Mouse (Mus musculus): Measurements from ENCODE around the gene Adcy6. TPM values are rescaled to one million over a fixed set of nuclear protein-coding genes. Genes with fewer than 3 reads are reported as not detected.

Adcy6 gene
- total and polyA plus RNA-seq, 3 experiments: 0.06 to 1.5 TPM; not detected in 1

- TF ChIP-seq KAT2A (IDR thresholded peaks at IDR 0.05; ENCODE audit: insufficient replicate concordance, low read length) (peak; percentile 93; the same call in 1 of the 2 replicates), SMC3 (IDR thresholded peaks at IDR 0.05; ENCODE audit: low read depth, low read length) (no peak), MAFK (IDR thresholded peaks at IDR 0.05; ENCODE audit: insufficient replicate concordance, low read length) (no peak), TCF12 (IDR thresholded peaks at IDR 0.05; ENCODE audit: low read depth, low read length) (peak; percentile 92), CHD2 (IDR thresholded peaks at IDR 0.05; ENCODE audit: low read length) (peak; percentile 99), ZKSCAN1 (IDR thresholded peaks at IDR 0.05; ENCODE audit: borderline replicate concordance, low read depth, low read length) (no peak), SIN3A (IDR thresholded peaks at IDR 0.05; ENCODE audit: low read length) (peak; percentile 54), RCOR1 (conservative IDR thresholded peaks at IDR 0.05; ENCODE audit: low read depth, low read length) (peak; percentile 82; the same call in 1 of the 2 replicates), USF2 (conservative IDR thresholded peaks at IDR 0.05; ENCODE audit: low read depth, low read length) (peak; percentile 73), USF1 (IDR thresholded peaks at IDR 0.05; ENCODE audit: low read depth, low read length) (peak; percentile 91), BHLHE40 (IDR thresholded peaks at IDR 0.05; ENCODE audit: low read depth, low read length) (peak; percentile 87)
These were observed 42.4 kb downstream of the Adcy6 start (continued) for GRCm38 (mm10) chr15:98567278-98568134.

DNA sequence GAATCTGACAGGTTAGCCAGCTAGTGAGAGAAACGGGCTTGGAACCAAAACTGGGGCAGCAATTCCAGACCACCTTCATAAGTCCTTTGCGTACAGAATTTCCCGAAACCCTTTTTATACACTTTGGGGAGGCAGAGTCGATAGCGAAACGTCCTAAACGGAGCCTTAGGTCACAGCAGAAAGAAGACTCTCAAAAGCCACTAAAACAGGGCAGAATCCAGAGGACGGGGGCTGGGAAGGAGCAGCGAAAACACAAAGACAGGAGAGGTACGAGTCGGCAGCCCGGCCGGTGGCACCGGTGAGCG is 43.0 kb downstream of the Adcy6 start:
- TF ChIP-seq CHD2 (IDR thresholded peaks at IDR 0.05; ENCODE audit: low read length) (peak; percentile 44; the same call in 1 of the 2 replicates), ZMIZ1 (IDR thresholded peaks at IDR 0.05; ENCODE audit: low read depth, low read length) (0 out of 2 replicates have a peak, but pooled peaks have one; percentile 3), EP300 (IDR thresholded peaks at IDR 0.05; ENCODE audit: low read length) (0 out of 2 replicates have a peak, but pooled peaks have one; percentile 18), MYC (IDR thresholded peaks at IDR 0.05; ENCODE audit: low read depth, low read length) (0 out of 2 replicates have a peak, but pooled peaks have one; percentile 9), SIN3A (IDR thresholded peaks at IDR 0.05; ENCODE audit: low read length) (no peak), E2F4 (IDR thresholded peaks at IDR 0.05; ENCODE audit: insufficient replicate concordance, low read depth, low read length) (peak; percentile 78; the same call in 1 of the 2 replicates), CHD1 (IDR thresholded peaks at IDR 0.05; ENCODE audit: low read depth, low read length) (peak; percentile 36; the same call in 1 of the 2 replicates), MAFK (IDR thresholded peaks at IDR 0.05; ENCODE audit: insufficient replicate concordance, low read length) (no peak)
- H3K27ac ChIP-seq (ENCODE audit: insufficient read depth, low read depth): peak overlapping the region; percentile 90
- in situ Hi-C loops (cut with MboI; ENCODE audit: low pct_ligation_motif_present, low pct_unique_long_range_greater_than_20kb, low sequenced_read_pairs): loop anchor here (5.0 kb wide), 2 partner anchors 35 to 65 kb away; partner anchors contain the start of genes Cacnb3 and Kansl2
- H3K4me3 ChIP-seq (replicated peaks in 1 of 3; ENCODE audit: low read depth in 2 of 3, low read length in 2 of 3, poor library complexity in 1 of 3): peak overlapping the region; percentile 85 to 99 (median 93)
- no peaks in the 10 kb centered on the region for H3K9me3 ChIP-seq (replicated peaks; ENCODE audit: low read length)
- peak overlapping the region; percentile 67; the same call in 1 of the 2 replicates for H3K4me2 ChIP-seq (ENCODE audit: insufficient read depth, low read depth, poor library complexity, severe bottlenecking)
- dilution Hi-C loops (cut with MboI; ENCODE audit: extremely low pct_ligation_motif_present, extremely low pct_unique_long_range_greater_than_20kb, low sequenced_read_pairs): no loop called here
- peak overlapping the region; percentile 79 for H3K9ac ChIP-seq (ENCODE audit: insufficient read depth, low read depth)
- H3K27me3 ChIP-seq (replicated peaks): no peaks in the 10 kb centered on the region
- DNase-seq (ENCODE audit: extremely low read depth): no peak
- peaks cover 61% of the 10 kb centered on the region for H3K79me2 ChIP-seq (replicated peaks; ENCODE audit: control insufficient read depth, extremely low read depth, insufficient read depth, poor library complexity, severe bottlenecking)
- peaks cover 11 to 44% of the 10 kb centered on the region in 2 experiments for H3K36me3 ChIP-seq (replicated peaks in 1 of 2; ENCODE audit: control insufficient read depth in 1 of 2, insufficient read depth in 1 of 2, low read length in 1 of 2)
- H3K4me1 ChIP-seq (ENCODE audit: control insufficient read depth in 1 of 2, insufficient read depth in 2 of 2): peaks cover 3 to 50% of the 10 kb centered on the region in 2 experiments

All from CH12.LX (cell line).